Mouse (Mus musculus) embryonic facial prominence, embryonic 14.5 days (tissue): ENCODE measurements at regions not wholly inside any gene's neighbourhood (a gene's known extent, or its start where the extent isn't known, plus 50 kb on each side); places are given as distances from the start of the nearest gene placed in this dataset.

Source experiments
- ATAC-seq: fragments of 200-750 bp; cut with Nextera tagmentation; 2 replicates; pipeline ENCODE4 v1.8.0; 2017; ENCODE audit warnings: low read depth, moderate number of reproducible peaks, moderate TSS enrichment
- DNase-seq: peaks from one replicate; pipeline ENCODE4 v3.0.0-alpha.2; 2015; ENCODE audit warnings: low spot score
- H3K27ac ChIP-seq: fragments of 300-500 bp; sonication (generic); replicated peaks from 2 replicates; pipeline ENCODE4 v1.5.1; 2014; ENCODE audit warnings: low read depth, mild to moderate bottlenecking, low read length, moderate library complexity
- H3K27me3 ChIP-seq: fragments of 300-500 bp; sonication (generic); replicated peaks from 2 replicates; pipeline ENCODE4 v1.6.1; 2014; ENCODE audit warnings: low read length; ENCODE audit not compliant: control insufficient read depth, insufficient read depth
- H3K36me3 ChIP-seq: fragments of 300-500 bp; sonication (generic); 2 replicates; pipeline ENCODE4 v1.6.1; 2014; ENCODE audit warnings: low read length, mixed read lengths; ENCODE audit not compliant: control insufficient read depth, insufficient read depth
- H3K4me1 ChIP-seq: fragments of 300-500 bp; sonication (generic); 2 replicates; pipeline ENCODE4 v1.6.1; 2014; ENCODE audit warnings: antibody characterized with exemption, low read length; ENCODE audit not compliant: control insufficient read depth, insufficient read depth
- H3K4me2 ChIP-seq: fragments of 300-500 bp; sonication (generic); 2 replicates; pipeline ENCODE4 v1.6.1; 2014; ENCODE audit warnings: low read depth, mild to moderate bottlenecking, low read length, moderate library complexity, mixed read lengths
- H3K4me3 ChIP-seq: fragments of 300-500 bp; sonication (generic); 2 replicates; pipeline ENCODE4 v1.5.1; 2014; ENCODE audit warnings: low read depth, mild to moderate bottlenecking, low read length
- H3K9ac ChIP-seq: fragments of 300-500 bp; sonication (generic); 2 replicates; pipeline ENCODE4 v1.6.1; 2014; ENCODE audit warnings: low read depth, mild to moderate bottlenecking, low read length, moderate library complexity, mixed read lengths
- H3K9me3 ChIP-seq: fragments of 300-500 bp; sonication (generic); 2 replicates; pipeline ENCODE4 v1.6.1; 2016; ENCODE audit warnings: low read length; ENCODE audit not compliant: control insufficient read depth
- WGBS: fragments of 180-500 bp; shearing (Covaris S2); extraction: QIAGEN DNeasy Blood & Tissue Kit; methylation state at CpG from one replicate; pipeline ENCODE4 v1.1.7; 2014; 5-methylcytosine and 5-hydroxymethylcytosine counted together

DNA sequence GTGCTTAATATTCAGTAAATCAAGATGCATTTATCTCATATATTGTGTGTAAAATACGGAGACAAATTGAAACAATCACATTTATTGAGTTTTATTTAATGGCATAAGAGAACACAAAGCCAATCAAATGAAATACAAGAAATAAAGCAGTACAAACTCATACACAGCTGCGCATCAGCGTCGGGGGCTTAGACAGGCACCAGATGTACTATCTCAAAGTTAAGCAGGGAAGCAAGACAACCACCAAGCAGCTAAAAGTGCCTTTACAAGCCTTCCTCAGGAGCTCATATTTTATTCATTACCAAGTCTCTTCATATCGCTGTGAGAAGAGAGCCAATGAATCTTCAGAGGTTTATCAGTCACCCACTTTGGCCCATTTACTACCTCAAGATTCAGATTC lies 107.0 kb upstream of the Apob start:
- no peaks in the 10 kb centered on the region for H3K4me1 ChIP-seq
- ATAC-seq (no peak), DNase-seq (no peak)
- no peaks in the 10 kb centered on the region for H3K36me3 ChIP-seq
- H3K27ac ChIP-seq: no peak overlapping the region
- no peaks in the 10 kb centered on the region for H3K9me3 ChIP-seq
- 76% methylated on average over 5 of the region's 5 CpGs for WGBS
- H3K9ac ChIP-seq: no peak overlapping the region
- H3K27me3 ChIP-seq: no peaks in the 10 kb centered on the region
- no peak overlapping the region for H3K4me2 ChIP-seq
- H3K4me3 ChIP-seq: no peak overlapping the region

DNA sequence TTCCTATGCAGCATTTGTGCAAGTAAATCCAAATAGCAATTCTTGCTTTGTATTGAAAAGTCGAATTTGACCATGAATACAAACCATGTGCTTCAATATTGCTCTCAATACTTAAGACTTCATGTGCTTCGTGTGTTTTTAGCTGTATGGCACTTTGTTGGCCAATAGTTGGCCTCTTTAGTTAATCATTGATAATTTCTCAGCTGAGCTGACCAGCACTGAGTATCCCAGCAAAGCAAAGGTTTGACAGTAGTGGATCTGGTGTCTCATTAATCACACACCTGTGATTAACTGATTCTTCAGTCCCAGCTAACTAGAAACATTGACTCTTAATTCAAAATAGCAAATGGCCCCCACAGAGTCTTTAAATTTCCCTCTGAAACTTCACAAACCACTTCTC lies 102.0 kb upstream of the Apob start:
- no peak overlapping the region for H3K4me2 ChIP-seq
- no peak for DNase-seq
- no peak for ATAC-seq
- no peaks in the 10 kb centered on the region for H3K9me3 ChIP-seq
- WGBS: 79% methylated on average over 2 of the region's 2 CpGs
- no peak overlapping the region for H3K27ac ChIP-seq
- no peaks in the 10 kb centered on the region for H3K27me3 ChIP-seq
- H3K36me3 ChIP-seq: no peaks in the 10 kb centered on the region
- H3K4me3 ChIP-seq: no peak overlapping the region
- no peaks in the 10 kb centered on the region for H3K4me1 ChIP-seq
- H3K9ac ChIP-seq: no peak overlapping the region

DNA sequence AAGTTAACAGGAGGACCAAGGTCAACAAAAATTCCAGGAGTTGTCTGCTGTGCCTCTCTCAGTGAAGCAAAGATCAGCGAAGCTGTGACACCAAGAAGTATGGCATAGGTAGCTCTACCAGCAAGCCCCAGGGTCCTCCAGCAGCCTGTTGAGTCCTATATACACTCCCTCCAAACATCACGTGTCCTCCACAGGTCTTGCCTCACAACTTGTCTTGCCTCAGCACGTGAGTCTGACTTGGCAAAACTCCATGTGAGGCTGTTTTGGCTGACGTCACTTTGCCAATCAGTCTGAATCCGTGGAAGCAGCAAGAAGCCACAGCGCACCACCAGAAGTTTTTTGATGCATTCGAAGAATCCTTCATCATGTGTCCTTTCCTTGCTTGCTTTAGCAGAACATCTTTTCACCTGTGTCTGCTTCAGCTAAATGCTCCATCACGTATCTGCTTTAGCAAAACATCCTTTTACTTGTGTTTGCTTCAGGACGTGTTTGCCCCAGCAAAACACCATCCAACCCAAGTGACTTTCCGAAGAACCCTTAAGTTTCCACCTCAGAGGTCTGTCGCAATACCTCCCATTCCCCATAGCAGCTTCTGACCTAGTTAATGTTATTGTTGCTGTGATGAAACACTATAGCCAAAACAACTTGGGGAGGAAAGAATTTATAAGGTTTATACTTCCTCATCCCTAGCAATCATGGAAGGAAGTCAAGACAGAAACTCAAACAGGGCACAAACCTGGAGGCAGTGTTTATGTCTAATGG lies 101.0 kb upstream of the Apob start:
- Histone ChIP-seq H3K9ac (no peak overlapping the region), H3K27me3 (no peaks in the 10 kb centered on the region), H3K27ac (no peak overlapping the region), H3K9me3 (no peaks in the 10 kb centered on the region), H3K4me1 (no peaks in the 10 kb centered on the region), H3K4me3 (no peak overlapping the region), H3K4me2 (no peak overlapping the region), H3K36me3 (no peaks in the 10 kb centered on the region)
- ATAC-seq (no peak), DNase-seq (no peak)
- WGBS: 82% methylated on average over 11 of the region's 11 CpGs

DNA sequence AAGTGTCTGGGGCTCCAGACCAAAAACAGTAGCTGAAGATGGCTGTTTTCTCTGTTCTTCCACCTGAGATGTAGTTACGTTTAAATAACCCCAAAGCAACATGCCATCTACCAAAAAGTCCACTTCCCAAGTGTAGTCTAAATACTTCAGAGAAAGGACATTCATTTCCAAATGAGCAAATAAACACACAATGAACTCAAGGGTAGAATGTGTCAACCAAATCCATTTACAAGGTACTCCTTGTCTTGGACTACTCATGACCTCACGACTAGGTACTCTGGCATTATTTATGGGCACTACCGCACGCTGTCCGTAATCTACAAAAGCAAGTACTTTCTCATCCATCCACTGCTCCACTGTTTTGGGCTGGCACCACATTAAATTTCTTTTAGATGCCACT lies 98.7 kb upstream of the Apob start:
- no peaks in the 10 kb centered on the region for H3K9me3 ChIP-seq
- H3K9ac ChIP-seq: no peak overlapping the region
- DNase-seq: no peak
- no peaks in the 10 kb centered on the region for H3K27me3 ChIP-seq
- 88% methylated on average over 5 of the region's 5 CpGs for WGBS
- no peaks in the 10 kb centered on the region for H3K4me1 ChIP-seq
- no peak overlapping the region for H3K4me2 ChIP-seq
- H3K4me3 ChIP-seq: no peak overlapping the region
- H3K27ac ChIP-seq: no peak overlapping the region
- no peak for ATAC-seq
- H3K36me3 ChIP-seq: no peaks in the 10 kb centered on the region

DNA sequence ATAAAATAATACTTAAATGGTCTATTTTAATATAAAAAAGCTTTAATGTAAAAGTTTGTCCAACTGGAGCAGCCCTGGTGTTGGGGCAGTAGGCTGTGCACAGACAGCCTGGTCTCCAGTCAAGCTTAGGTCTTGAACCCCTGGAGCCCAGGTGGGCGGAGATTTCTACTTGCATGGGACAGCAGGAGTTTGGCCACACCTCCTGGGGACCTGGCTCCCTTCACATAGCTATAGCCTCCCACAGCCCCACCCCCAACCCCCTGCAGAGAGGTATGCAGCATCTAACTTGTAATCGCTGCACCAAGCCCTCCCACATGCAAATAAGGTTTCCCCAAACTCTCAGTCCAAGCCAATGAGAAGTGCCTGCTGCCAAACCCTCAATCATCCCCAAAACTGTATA lies 81.3 kb upstream of the Apob start:
- H3K36me3 ChIP-seq: no peaks in the 10 kb centered on the region
- H3K9me3 ChIP-seq: no peaks in the 10 kb centered on the region
- no peaks in the 10 kb centered on the region for H3K4me1 ChIP-seq
- DNase-seq (no peak), ATAC-seq (no peak)
- no peak overlapping the region for H3K4me2 ChIP-seq
- WGBS: 36% methylated on average over 2 of the region's 2 CpGs
- no peak overlapping the region for H3K4me3 ChIP-seq
- no peak overlapping the region for H3K27ac ChIP-seq
- H3K9ac ChIP-seq: no peak overlapping the region
- H3K27me3 ChIP-seq: no peaks in the 10 kb centered on the region

DNA sequence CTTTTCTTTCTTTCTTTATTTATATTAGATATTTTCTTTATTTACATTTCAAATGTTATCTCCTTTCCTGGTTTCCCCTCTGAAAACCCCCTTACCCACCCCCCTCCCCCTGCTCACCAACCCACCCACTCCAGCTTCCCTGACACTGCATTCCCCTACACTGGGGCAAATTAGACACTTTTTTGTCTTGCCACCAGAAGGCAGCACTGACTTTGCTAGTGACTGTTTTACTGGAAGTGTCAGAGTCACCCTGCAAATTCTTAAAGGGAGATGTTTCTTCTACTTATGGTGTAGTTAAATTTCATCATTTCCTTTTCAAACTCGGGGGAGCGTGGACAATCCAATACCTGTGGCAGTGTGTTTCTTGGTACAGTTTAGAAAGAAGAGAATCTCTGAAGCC lies 72.1 kb upstream of the Apob start:
- no peaks in the 10 kb centered on the region for H3K9me3 ChIP-seq
- WGBS: 82% methylated on average over 2 of the region's 2 CpGs
- H3K36me3 ChIP-seq: no peaks in the 10 kb centered on the region
- ATAC-seq: no peak
- no peak overlapping the region for H3K4me3 ChIP-seq
- no peak overlapping the region for H3K9ac ChIP-seq
- no peak for DNase-seq
- H3K27ac ChIP-seq: no peak overlapping the region
- no peaks in the 10 kb centered on the region for H3K4me1 ChIP-seq
- H3K27me3 ChIP-seq: no peaks in the 10 kb centered on the region
- no peak overlapping the region for H3K4me2 ChIP-seq

DNA sequence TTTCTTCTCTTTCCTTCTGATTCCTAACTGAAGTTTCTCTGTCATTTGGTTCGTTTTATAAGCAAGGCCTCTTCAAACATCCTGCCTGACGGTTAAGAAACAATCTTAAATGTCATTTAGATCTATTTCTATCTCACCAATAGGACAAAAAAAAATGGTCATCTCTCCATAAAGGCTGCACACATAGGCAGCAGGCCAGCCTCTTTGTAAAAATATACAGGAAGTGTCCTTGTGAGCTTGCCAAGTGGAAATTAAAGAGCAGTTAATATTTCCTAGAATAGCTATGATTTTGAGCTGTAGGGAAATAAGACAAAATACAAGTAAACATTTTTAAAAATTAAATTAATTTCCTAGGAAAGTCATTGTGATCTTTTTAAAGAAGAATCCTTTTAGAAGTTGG lies 70.6 kb upstream of the Apob start:
- H3K4me3 ChIP-seq: no peak overlapping the region
- no peaks in the 10 kb centered on the region for H3K27me3 ChIP-seq
- no peaks in the 10 kb centered on the region for H3K4me1 ChIP-seq
- 54% methylated on average over 2 of the region's 2 CpGs for WGBS
- no peak overlapping the region for H3K27ac ChIP-seq
- ATAC-seq: no peak
- no peak overlapping the region for H3K9ac ChIP-seq
- H3K9me3 ChIP-seq: no peaks in the 10 kb centered on the region
- H3K4me2 ChIP-seq: no peak overlapping the region
- no peaks in the 10 kb centered on the region for H3K36me3 ChIP-seq
- peak; percentile 22 for DNase-seq

DNA sequence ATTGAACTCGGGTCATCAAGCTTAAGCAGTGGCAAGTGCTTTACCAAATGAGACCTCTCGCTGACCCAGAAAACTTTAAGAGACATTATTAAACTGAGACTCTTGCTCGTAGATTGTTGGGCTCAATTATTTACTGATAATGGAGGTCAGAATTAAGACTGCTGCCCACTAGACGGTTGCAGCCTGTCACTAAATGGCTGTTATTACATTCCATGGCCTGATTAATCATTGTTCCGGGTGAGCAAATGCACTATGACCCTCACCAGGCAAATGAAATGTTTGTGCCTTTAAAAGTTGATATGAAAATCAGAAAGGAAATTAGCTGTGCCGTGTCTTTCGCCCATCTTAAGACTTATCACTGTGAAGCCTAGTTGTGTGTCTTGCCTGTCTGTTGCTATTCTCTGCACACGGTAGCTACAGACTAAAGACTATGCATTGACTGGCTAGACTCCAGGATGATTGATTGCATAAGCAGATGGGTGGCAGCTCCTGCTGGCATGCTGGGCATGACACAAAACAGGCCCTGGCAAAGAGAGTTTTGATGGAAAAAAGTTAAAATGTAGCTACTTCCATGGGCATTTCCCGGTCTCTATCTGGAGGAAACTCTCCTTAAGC lies 67.6 kb upstream of the Apob start:
- H3K4me2 ChIP-seq: no peak overlapping the region
- DNase-seq (no peak), ATAC-seq (no peak)
- H3K4me1 ChIP-seq: no peaks in the 10 kb centered on the region
- H3K9ac ChIP-seq: no peak overlapping the region
- H3K9me3 ChIP-seq: no peaks in the 10 kb centered on the region
- no peak overlapping the region for H3K27ac ChIP-seq
- no peaks in the 10 kb centered on the region for H3K27me3 ChIP-seq
- H3K36me3 ChIP-seq: no peaks in the 10 kb centered on the region
- no peak overlapping the region for H3K4me3 ChIP-seq
- 75% methylated on average over 9 of the region's 9 CpGs for WGBS

DNA sequence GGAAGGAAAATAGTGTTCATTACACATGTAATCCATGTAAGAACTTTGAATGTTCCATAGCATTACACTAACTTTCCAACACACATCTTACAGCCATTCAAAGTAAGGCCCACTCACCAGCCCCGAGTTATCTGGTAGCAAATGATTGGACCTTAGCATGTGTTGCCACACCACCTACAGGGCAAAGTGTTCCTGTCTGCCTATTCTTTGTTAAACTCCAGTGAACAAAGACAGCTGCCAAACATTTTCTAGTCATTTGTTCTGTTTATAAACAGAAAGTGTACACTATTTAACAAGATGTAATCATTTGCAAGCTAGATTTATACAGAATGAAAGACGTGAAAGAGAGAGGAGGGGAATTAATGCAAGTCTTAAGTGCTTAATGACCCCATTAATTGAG lies 66.9 kb upstream of the Apob start:
- H3K36me3 ChIP-seq: no peaks in the 10 kb centered on the region
- H3K4me2 ChIP-seq: no peak overlapping the region
- ATAC-seq (no peak), DNase-seq (no peak)
- no peak overlapping the region for H3K9ac ChIP-seq
- no peaks in the 10 kb centered on the region for H3K4me1 ChIP-seq
- H3K9me3 ChIP-seq: no peaks in the 10 kb centered on the region
- H3K27ac ChIP-seq: no peak overlapping the region
- no peaks in the 10 kb centered on the region for H3K27me3 ChIP-seq
- H3K4me3 ChIP-seq: no peak overlapping the region
- WGBS: 58% methylated on average over 2 of the region's 2 CpGs
